Mouse (Mus musculus) MEL (cell line): ENCODE data around the gene Pbx2.

Experiments
- CTCF ChIP-seq, 3 experiments: IDR thresholded peaks in 2 of 3; conservative IDR thresholded peaks in 1 of 3; 2 replicates each; pipeline ENCODE4 v1.5.1; 2011 to 2012; ENCODE audit warnings: low read length in 3 of 3, low read depth in 2 of 3, mild to moderate bottlenecking in 2 of 3, improper control_type of control experiment in 1 of 3, inconsistent platforms in 1 of 3, mixed read lengths in 1 of 3, moderate library complexity in 1 of 3; ENCODE audit not compliant: control insufficient read depth in 1 of 3, insufficient read depth in 1 of 3, poor library complexity in 1 of 3, severe bottlenecking in 1 of 3
- MAX ChIP-seq: IDR thresholded peaks from 2 replicates; pipeline ENCODE4 v1.6.1; 2011; ENCODE audit warnings: low read length, improper control_type of control experiment
- POLR2A ChIP-seq, 2 experiments: IDR thresholded peaks; 2 replicates each; pipeline ENCODE4 v1.6.1; 2011 to 2012; ENCODE audit warnings: low read length in 2 of 2, mild to moderate bottlenecking in 2 of 2, control low read depth in 1 of 2, improper control_type of control experiment in 1 of 2, low read depth in 1 of 2, moderate library complexity in 1 of 2; ENCODE audit not compliant: control insufficient read depth in 1 of 2, insufficient read depth in 1 of 2, poor library complexity in 1 of 2
- POLR2AphosphoS2 ChIP-seq: IDR thresholded peaks from 2 replicates; pipeline ENCODE4 v1.6.1; 2011; ENCODE audit warnings: low read length, improper control_type of control experiment
- POLR2AphosphoS5 ChIP-seq: IDR thresholded peaks from 2 replicates; pipeline ENCODE4 v1.6.1; 2012; ENCODE audit warnings: low read depth, borderline replicate concordance, mild to moderate bottlenecking, inconsistent platforms, low read length, moderate library complexity, mixed read lengths
- UBTF ChIP-seq: IDR thresholded peaks from 2 replicates; pipeline ENCODE4 v1.6.1; 2012; ENCODE audit warnings: low read depth, mild to moderate bottlenecking, inconsistent platforms, low read length, improper control_type of control experiment, moderate library complexity, borderline replicate concordance; ENCODE audit not compliant: insufficient read depth

DNA sequence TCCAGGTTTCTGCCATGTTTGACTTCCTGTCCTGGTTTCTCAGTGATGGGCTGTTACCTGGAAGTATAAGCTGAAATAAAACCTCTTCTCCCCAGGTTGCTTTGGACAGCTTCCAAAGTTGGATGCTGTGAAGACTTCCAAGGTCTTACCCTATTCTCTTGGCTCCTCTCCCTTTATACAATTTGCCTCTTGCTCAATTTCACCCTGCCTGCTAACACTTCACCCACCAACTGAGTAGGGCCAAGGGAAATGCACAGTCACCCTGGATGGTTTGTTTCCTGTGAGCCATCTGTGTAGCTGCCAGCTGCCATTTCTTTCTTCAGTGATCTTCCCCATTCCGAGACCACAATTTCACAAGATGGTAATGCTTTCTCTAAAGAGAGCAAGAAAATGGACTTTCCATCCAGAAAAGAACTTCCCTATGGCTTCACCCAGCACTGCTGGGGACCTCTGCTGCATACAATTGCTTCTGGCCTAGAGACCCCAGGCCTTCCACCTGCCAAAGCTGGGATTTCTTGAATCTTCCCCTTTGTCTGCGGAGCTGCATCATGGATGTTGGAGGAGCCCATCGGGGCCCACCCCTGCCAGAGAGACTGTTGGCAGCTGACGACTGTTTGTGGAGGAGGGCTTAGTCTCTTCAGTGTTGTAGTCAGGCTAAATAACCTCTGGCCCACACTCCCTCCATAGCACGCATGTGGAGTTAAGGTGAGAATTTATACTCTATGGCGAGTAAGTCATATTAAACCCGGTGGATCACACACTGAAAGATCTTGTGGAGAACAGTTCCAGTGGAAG lies 48.6 kb downstream of the Pbx2 start:
- TF ChIP-seq MAX (no peak), CTCF (IDR thresholded peaks at IDR 0.05 in 2 of 3, conservative IDR thresholded peaks at IDR 0.05 in 1 of 3; ENCODE audit: control insufficient read depth in 1 of 3, insufficient read depth in 1 of 3, low read depth in 2 of 3, low read length in 3 of 3, poor library complexity in 1 of 3, severe bottlenecking in 1 of 3) (no peak), POLR2A (IDR thresholded peaks at IDR 0.05; ENCODE audit: control insufficient read depth in 1 of 2, insufficient read depth in 1 of 2, low read depth in 1 of 2, low read length in 2 of 2, poor library complexity in 1 of 2) (no peak), POLR2AphosphoS2 (no peak), POLR2AphosphoS5 (no peak), UBTF (no peak)
